Mouse (Mus musculus) cerebellum, adult 9-11 months (tissue): ENCODE measurements around the gene Crnkl1.
"Not testable (repeated sequence)": the region's sequence is repeated elsewhere in the genome, so short reads cannot be mapped to it uniquely, and the experiment has no call there.

Experiments used
- DNase-seq: peaks from one replicate; pipeline ENCODE4 v3.0.0; 2022

Crnkl1 gene

DNA sequence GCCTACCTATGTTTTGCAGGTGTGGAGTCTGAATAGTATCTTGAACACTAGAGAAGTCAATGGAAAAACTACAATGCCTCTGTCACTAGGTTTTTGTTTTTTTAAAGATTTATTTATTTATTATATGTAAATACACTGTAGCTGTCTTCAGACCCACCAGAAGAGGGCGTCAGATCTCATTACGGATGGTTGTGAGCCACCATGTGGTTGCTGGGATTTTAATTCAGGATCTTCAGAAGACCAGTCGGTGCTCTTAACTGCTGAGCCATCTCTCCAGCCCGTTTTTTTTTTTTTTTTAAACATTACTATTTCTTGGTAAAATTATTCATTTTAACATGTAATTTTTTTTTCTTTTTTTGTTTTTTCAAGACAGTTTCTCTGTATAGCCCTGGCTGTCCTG, 28.9 kb downstream of the Crnkl1 start:
- DNase-seq, result not testable (repeated sequence)

DNA sequence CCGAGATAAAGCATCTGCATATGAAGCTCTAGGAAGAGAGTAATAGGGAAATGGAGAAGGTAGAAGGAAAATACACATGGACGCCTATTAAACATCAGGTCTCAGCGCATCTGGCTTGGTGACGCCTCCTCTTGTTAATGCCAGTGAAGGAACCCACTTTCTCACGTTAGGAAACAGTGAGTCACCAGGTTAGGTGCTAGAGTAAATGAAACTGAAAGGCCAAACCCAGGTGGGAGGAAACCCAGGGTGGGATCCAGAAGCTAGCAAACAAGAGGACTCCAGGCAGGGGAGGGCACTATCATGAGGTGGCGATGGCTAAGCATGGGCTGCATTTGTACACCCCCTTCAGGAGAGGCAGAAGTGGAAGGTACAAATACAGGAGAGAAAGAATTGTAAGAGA, 29.7 kb downstream of the Crnkl1 start:
- peak; percentile 11 for DNase-seq

DNA sequence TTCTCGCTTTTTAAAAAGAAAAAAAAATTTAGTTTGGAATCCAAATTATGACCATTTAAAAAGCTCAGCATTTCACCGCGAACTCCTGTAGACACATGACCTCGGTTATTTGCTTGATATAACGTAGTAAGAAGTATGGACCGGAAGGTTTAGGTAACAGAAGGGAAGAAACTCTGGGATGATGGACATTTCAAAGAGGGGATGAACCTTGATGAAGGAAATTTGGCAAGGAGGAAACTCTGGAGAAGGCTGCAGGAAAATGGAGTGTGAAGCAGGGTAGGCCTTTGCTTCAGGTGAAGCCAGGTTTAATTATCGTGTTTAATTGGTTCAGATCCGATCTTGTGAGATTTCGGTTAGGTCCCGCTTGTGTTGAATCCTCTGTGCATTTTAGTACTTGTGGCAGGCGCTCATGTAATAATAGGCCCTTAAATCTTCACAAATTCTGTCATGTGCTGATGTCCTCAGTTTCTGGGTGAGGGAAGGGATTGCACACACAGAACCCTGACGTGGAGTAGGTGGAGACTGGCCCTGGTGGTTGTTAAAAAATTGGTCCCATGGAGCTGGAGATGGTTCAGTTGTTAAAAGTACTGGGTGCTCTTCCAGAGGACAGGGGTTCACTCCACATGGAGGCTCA, 30.7 kb downstream of the Crnkl1 start:
- DNase-seq, result peak; percentile 10

DNA sequence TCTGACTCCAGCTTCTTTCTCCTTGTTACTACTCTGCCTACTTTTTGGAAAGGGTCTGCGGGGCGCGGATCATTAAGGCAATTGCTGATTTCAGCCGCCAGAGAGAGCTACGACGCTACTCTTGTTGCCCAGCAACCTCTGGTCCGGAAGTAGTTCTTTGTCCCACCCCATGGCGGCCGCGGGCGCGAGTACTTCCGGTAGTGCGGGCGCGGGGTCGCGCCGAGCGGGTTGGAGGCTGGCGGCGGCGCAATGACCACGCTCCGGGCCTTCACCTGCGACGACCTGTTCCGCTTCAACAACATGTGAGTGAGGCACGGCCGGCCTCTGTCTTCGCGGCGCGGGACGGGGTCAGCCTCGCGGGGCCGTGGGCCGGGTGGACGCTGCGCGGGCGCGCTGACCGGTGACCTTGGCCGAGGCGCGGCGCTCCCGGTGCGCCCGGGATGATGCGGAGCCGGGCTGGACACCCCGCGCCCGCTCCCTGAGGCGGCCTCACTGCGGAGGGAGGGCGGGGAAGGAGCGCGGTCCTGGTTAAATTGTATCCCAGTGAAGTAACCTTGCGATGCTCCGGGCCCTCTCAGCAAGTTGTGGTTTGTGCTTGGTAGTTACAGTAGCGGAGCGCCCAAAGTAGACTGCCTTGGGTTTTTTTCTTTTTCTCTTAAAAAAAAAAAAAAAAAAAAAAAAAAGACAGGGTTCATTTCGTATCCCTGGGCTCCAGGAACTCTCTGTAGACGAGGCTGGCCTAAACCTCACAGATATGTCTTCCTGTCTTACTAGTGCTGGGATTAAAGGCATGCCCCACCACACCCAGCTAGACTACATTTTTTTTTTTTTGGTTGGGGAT, 31.5 kb downstream of the Crnkl1 start:
- DNase-seq, result peak; percentile 91

DNA sequence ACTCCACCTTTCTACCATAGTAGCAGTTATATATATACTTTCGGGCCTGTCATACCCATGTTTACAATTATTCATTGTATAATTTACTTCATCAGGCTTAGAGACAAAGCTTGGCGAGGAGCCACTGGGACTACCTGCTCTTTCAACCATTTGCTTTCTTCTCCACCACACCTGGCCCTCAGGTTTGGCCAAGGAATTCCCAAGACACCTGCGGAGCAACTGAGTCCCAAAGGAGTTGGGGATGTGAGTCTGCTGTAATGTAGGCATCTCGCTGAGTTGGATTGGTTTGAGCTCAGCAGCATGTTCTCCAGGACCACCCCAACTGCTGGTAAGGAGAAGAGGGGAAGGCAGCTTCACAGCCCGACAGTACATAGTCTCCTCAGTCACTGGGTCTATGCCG, 33.0 kb downstream of the Crnkl1 start, which contains the start of gene Naa20:
Gene Naa20 (plus strand): TSS at position 239 of the 400 bp plus-strand sequence.
- DNase-seq, result peak; percentile 59

DNA sequence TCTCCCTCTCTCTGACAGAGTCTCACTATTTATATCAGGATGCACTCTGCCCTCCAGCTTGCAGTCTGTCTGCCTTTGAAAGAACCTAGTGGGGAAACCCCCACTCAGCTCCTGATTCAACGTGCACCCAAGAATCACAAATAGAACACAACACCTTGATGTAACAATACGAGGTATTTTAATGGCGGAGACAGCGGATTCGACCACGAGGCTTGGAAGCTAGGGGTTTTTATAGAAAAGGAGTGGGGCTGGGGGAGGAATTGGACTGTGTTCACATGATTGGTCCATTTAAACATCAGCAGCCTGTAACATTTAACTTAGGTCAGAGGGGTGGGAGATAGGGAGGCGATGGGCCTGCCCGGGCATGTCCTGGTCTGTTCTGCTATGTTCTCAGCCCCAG, 34.5 kb downstream of the Crnkl1 start:
- not testable (repeated sequence) for DNase-seq

DNA sequence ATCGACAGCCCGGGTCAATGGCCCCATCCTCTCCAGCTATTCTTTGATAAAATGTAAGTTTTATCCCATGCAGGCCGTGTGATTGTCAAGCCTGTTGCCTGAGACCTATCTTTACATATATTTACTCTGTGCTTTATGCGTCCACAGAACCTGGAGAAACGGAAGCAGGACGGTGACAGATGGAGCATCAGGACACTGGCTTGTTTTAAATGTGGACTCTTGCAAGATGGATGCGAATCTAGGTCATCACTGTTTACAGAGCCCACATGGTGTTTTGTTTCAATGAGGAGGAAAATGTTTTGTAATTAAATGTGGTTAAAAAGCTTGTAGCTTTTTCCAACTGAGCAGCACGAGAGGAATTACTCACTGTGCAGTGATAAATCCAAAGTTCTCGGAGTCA, 36.7 kb downstream of the Crnkl1 start:
- DNase-seq, result peak; percentile 85

DNA sequence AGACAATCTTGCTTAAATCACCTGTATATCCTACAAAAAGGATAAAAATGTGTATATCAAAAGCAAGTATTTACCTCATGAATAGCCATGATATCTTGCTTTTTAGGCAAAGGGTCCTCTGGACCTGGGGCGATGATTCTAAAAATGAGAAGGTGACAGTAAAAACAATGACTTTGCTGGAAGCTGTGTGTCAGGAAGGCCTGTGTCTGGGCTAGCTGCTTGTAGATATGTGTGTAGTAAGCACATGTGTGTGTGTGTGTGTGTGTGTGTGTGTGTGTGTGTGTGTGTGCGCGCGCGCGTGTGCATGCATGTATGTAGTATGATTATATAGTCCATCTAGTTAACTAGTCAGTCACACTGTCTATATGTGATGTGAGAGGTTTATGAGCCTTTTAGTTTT, 41.1 kb downstream of the Crnkl1 start:
- no peak for DNase-seq

DNA sequence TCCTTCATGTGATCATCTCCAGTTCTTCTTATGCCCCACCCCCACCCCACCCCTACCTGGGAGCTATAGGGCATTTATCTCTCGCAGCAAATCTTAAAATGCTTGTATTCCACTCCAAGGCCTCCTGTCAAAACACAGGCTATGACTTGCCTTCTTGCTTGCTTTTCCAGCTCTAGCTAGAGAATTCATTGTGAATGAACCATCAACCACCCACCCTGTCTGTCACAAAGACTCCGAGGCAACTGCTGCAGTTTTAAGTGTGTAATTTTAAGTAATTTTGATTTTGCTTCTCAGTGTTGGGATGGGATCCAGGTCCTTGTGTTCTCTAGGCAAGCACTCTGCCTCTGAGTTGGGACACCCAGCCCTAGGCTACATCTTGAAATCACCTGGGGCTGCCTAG, 44.2 kb downstream of the Crnkl1 start:
- DNase-seq, result no peak

DNA sequence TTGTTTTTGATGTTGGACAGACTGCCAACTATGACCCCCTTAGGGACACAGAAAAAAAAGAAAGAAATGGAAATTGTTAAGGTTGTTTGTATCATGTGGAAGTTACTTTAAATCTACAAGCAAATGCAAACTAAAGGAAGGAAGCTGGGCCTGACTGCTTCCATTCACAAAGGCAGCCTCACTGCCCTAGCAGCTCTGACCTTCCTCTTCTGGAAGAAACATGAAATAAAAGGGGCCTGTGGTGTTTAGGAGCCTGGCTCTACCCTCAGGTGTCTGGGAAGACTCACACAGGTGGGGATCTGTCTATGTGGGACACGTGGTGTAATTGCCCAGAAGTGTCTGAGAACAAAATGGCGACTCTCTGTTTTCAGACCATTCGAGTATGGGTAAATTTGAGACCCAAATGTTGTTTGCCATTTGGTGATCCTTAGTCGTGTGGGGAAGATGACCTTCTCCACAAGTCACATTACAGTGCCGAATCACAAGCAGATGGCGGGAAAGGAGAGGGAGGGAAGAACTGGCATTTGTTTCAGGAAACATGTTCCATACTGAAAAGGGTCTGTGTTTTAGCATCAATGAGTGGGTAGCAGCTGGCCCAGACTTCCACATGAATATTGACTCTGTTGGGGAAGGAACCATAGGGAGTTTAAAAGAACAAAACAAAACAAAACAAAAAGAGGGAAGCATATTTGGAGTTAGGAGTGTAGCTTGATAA, 45.9 kb downstream of the Crnkl1 start:
- DNase-seq, result no peak

DNA sequence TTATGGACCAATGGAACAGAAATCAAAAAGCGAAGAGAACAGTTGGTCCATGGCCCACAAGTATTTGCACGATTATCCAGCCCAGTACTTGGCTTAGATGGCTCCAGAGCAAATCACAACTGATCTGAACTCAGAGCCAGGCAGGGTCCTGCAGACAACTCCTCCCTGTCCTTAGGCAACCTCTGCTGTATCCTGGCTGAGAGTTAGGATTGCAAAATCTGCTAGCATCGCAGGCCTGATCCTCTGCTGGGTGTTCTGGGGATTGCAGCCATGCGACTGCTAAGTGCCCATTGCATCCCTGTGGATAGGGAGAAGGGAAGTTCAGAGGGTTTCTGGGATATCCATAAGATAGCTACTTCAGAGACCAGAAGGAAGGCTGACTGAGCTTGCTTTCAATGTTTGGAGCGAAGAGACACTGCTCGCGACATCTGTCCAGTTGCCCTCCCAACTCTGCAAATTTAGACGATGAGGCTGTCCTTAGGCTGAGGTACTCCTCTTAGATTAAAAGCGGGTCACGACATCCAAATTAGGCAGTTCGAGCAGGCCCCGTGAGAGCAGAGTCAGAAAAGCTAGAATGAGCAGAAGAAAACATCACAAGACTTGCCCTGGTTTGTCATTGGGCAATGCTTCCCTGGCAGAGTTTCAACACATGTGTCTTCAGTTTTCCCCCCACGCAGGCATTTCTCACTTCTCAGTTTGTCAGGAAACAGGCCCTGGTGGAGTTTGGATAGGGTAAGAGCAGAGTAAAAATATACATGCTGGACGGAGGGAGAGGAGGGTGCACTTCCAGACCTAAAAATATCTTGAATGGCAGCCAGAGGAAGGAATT, 46.7 kb downstream of the Crnkl1 start:
- DNase-seq, result no peak

DNA sequence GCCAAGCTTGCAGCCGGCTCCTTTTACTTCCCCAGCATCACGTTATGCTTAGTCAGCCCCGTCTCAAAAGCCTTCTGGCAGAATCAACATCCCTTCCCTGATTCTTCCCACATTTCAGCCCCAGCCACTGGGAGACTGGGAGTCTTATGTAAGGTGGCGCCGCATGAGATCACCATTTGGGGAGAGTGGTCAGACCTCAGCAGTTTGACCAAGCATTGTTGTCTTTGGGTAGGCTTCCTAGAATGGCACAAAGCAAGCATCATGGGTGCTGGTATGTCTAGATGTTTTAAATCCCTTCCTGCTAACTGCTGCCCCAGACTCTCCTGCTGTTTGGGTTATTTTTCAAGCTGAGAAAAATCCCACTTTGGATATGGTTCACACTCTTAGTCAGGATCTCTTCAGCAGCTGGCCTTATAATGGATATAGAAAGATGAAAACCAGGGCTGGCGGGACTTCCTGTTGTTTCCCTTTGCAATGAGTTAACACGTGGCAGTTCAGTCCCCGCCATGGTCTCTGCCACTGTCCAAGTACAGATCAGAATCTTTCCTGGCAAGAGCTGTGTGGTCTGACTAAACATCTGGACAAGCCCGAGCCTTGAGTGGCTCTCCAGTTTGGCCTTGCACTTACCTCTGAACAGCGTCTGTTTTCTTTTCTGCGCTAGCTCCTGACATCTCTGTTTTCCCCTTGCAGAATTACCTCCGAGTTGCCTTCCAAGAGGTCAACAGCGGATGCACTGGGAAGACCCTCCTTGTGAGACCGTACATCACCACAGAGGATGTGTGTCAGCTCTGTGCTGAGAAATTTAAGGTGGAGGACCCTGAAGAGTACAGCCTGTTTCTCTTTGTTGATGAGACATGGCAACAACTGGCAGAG, 49.7 kb downstream of the Crnkl1 start:
- no peak for DNase-seq

DNA sequence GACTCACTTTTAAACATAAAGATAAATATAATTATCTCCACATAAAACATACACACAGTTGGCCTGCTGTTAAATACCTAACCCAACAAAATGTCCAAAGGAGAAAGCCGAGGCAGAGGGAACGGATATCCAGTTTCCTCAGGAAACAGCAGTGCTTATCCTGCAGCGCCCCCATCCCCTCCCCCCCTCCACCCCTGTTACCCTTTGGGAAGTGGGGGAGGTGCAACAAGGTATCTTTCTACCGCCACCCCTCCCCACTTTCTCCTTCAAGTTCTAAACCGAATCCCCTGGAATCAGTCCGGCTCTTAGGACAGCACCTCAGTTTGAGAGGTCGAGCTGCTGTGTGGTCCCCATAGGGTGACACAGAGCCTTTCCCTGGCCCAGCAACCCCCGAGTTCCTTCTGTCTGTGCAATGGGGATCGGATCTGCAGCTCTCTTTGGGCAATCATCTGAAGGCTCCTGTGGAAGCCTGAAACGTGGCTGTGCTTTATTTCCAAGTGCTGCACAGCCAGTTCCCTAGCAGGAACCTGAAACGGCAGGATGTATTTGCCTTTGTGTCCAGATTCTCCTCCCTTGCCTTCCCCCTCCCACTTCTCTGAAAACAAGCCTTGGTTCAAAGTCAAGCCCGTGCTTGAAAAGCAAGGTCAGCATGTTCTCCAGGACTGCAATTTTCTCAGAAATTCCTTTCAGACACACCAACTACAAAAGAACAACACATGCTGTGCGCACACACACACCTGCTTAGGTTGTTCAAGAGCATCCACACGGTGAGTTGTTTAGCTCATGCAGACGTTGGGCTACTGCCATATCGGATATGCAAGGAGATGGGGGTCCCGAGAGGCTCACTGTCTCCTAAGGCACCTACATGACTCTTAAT, 50.5 kb downstream of the Crnkl1 start:
- DNase-seq, result no peak

DNA sequence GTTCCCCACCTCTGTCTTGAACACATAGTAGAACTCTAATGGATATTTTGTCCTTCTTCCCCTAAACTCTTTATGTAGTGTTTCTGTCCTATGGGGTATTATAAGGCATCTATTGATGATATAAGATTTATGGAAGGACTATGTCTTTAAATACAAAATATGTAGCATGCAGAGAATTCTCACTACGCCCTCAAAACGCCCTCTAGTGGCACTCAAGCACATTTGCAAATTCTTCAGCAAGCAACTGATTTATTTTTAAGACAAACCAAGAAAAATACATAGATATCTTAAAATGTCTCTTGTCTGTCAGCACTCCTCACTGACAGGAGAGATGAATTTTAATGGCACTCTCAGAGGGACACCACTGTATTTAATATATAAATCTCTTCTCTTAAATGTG, 52.4 kb downstream of the Crnkl1 start:
- DNase-seq, result no peak

DNA sequence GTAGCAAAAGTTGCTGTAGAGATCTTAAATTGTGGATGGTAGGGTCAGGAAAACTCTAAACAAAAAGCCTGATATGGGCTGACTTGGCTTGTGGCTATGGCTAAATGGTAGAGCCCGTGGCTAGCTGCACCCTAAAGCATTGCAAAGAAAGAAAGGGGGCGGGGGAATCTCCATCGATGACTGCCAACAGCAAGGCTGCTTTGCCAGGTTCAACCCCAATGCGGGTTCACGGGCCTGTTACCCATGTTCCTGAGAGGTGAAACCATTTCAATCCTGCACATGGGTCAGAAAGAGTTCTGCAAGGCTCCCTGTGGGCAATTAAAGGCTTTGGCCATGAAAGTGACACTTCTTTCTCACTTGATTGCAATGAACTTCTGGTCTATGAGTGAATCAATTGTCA, 52.9 kb downstream of the Crnkl1 start:
- no peak for DNase-seq

DNA sequence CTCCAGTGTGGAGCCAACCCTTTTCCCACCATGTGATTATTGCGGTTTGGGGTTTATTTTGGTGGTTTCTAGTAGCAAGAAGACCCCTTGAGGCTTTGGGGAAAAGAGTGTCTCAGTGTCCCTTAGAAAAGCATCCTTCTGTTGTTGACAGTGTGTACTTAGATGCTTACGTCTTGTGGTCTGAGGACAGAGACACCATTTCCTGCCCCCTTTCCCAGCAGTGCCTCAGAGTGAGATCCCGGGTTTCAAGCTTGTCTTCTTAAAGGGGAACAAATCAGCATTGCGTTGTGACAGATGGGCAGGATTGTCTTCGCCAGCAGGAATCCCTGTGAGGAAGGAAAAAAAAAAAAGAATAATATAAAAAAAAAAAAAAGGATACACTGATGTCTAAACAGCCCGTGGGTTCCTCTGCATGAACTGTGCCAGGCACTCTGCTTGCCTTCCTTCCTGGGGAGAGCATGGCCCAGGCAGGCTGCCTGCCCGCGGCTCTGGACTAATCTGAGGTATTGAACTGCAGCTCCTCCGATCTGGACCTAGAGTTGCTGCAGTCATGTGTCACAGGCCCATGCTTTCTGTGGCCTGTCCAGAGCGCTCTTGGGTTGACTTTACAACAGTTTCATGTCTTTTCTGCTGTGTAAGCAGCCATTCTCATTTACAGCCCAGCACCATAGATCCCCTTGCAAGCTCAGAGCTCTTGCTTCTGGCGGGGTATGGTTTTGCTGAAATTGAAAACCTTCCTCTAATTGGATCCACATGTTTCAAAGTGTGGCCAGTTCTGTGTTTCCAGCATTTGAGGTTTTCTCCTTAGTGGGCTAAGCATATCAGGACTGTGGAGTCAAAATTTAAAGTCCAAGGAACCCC, 53.7 kb downstream of the Crnkl1 start:
- DNase-seq, result peak; percentile 62

DNA sequence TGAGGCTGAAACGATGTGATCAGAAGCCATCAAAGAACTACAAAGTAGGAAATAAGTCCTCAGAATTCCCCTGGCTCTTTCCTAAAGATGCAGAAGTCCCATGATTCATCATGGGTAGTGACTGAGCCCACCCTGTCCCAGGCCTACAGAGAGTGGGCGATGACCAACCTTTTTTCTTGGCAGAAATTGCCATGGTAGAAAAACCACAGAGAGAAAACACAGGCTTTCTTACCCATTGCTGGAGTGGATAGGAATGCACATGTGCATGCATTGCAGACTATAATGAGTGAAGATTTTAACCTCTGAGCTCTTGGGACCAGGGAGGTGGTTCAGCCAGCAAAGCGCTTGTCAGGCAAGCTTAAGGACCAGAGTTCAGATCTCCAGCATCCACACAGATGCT, 57.6 kb downstream of the Crnkl1 start:
- DNase-seq, result no peak

DNA sequence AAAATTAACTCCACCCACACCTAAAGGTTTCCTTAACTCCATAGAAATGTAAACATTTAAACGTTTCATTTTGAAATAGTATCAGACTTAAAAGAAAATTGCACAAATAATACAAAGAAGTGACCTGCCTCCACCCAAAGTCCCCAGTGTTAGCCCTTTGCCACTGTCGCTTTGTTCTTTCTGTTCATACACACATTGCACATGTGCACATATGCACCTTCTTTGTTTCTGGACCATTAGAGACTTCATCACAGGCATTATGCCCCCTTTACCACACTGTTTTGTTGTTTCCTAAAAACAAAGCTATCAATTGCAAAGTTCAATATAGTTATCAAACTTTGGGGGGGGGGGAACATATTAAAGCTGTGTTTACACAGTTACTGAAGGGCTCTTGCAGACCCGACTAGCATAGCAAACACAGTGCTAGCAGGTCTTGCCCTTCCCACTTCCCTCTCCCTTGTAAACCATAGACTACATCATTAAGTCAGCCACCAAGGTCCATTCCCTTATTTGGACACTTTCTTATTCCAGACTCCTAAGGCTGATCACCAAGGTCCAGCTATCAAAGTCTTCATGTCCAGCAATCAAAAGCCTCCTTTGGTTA, 59.8 kb downstream of the Crnkl1 start:
- DNase-seq, result no peak

DNA sequence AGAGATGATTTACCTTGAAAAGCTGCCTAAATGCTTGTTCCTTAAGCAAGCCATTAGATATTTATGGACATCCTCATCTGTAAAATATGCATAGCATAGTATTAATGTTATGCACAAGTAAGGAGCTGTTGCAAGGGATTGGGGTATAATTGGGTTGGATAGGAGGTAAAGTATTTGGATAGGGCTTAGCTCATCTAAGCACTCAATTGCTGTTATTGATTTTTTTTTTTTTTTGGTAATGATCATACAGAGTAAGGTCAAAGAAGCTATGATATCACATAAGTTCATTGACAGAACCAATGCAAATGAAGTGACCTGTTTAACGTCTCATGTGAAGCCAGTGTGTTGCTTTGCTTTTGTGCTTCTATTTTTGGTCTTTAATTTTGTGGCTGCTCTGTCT, 60.9 kb downstream of the Crnkl1 start:
- no peak for DNase-seq
